Mouse (Mus musculus): ENCODE data around the gene Iqgap1. TPM values are rescaled to one million over a fixed set of nuclear protein-coding genes. Genes with fewer than 3 reads are reported as not detected.

Iqgap1 gene
- polyA plus RNA-seq, 1 experiment from 2014 or later: 40.1 TPM

DNA sequence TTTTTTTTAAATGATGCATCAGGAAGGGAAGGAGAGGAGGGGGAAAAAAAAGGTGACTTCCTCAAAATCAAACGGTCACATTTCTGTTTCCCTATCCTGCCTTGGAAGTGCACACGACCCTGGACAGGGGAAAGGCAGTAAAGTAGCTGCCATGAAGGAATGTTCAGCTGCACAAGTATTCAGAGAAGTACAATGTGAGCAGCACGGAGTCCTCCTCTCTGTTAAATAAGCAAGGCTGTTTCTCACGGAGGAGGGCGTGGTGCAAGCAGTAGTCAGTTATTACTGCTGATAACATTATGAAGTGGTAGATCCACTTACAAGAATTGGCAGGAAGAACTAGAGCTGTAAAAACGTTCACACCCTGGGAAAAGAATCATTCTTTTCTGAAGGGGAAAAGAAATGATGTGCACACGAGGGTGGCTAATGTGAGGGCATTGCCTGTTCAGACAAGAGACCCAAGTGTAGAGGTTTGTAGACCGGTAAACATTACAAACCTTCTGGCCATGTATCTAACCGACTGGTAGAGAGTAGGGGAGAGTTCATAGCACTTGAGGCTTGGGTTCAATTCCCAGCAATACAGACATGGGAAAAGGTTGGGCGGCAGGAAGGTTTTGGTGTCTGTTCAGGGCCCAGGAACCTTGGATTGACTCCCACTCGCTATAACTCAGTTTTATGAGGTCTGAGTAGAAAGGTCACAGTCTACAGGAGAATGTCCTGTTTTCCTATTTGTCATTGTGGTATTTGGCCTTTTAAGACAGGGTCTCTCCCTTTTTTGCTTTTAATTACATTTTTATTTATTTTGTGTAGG lies 1.7 kb downstream of the Iqgap1 start:
- ATAC-seq (ENCODE audit: low FRiP score): no peak
- H3K9me3 ChIP-seq (replicated peaks): no peaks in the 10 kb centered on the region
- H3K27me3 ChIP-seq: no peaks in the 10 kb centered on the region
- H3K9ac ChIP-seq: no peak overlapping the region
- H3K36me3 ChIP-seq: no peaks in the 10 kb centered on the region
- no peak overlapping the region for H3K27ac ChIP-seq
- WGBS: 82% methylated on average over 11 of the region's 11 CpGs
- H3K4me3 ChIP-seq: no peak overlapping the region
- no peaks in the 10 kb centered on the region for H3K4me1 ChIP-seq
- H3K4me2 ChIP-seq (replicated peaks): no peak overlapping the region

DNA sequence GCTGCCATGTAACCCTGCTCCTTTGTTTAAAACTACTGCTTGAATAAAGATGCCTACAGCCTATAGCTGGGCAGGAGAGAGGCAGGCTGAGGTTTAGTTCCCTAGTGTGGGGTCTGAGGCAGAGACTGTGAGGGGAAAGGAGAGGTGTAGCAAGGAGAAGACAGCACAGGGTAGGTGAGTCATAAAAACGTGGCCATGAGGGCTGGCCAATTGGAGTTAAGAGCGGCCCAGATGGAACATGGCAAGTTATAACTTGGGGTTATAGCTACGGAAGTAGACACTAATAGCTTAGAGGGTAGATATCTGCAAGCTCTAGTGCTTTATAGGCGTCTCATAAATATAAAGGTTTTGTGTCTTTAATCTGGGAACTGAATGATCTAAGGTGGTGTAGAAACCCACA lies 2.5 kb downstream of the Iqgap1 start:
- Histone ChIP-seq H3K27ac (no peak overlapping the region), H3K36me3 (no peaks in the 10 kb centered on the region), H3K9ac (no peak overlapping the region), H3K4me1 (no peaks in the 10 kb centered on the region), H3K4me3 (no peak overlapping the region), H3K4me2 (replicated peaks) (no peak overlapping the region), H3K9me3 (replicated peaks) (no peaks in the 10 kb centered on the region), H3K27me3 (no peaks in the 10 kb centered on the region)
- WGBS: 87% methylated on average over 4 of the region's 4 CpGs
- ATAC-seq (ENCODE audit: low FRiP score): no peak

DNA sequence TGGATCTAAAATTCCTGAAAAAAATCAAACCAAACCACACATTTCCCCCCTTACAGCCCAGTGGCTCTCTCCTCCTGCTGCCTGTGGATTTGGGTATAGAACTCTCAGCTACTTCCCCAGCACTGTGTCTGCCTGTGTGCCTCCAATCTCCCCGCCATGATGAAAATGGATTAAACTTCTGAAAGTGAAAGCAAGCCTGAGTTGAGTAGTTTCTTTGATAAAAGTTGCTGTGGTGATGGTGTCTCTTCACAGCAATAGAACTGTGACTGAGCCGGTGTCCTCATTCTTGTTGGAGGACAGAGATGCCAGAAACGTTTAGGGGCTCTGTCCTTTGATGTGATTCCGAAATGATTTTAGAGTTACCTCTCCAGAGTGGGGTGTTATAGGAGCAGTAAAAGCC lies 4.9 kb downstream of the Iqgap1 start:
- WGBS: 86% methylated on average over 4 of the region's 4 CpGs
- Histone ChIP-seq H3K27me3 (no peaks in the 10 kb centered on the region), H3K4me2 (replicated peaks) (no peak overlapping the region), H3K27ac (no peak overlapping the region), H3K4me1 (no peaks in the 10 kb centered on the region), H3K9me3 (replicated peaks) (no peaks in the 10 kb centered on the region), H3K4me3 (no peak overlapping the region), H3K36me3 (no peaks in the 10 kb centered on the region), H3K9ac (no peak overlapping the region)
- no peak for ATAC-seq (ENCODE audit: low FRiP score)

DNA sequence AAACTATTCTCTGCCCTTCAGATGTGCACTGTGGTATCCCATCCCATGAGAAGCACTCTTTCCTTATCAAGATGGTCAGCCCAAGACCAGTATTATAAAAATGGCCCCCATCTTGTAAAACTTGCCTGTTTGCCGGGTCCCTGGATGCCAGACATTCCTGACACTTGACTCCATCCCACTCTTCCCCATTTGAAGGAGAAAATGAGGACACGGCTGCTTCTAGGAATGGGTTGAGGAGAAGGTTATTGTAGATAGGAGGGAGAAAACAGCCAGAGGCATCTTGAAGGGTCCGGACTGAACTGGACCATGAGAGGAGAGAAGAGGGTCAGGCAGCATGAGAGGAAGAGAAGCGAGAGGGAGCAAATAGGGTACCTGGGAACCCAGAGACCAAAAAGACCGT lies 9.1 kb downstream of the Iqgap1 start:
- no peaks in the 10 kb centered on the region for H3K36me3 ChIP-seq
- no peak overlapping the region for H3K4me2 ChIP-seq (replicated peaks)
- 79% methylated on average over 5 of the region's 5 CpGs for WGBS
- no peak overlapping the region for H3K9ac ChIP-seq
- ATAC-seq (ENCODE audit: low FRiP score): no peak
- H3K9me3 ChIP-seq (replicated peaks): no peaks in the 10 kb centered on the region
- H3K4me3 ChIP-seq: no peak overlapping the region
- H3K27ac ChIP-seq: no peak overlapping the region
- no peaks in the 10 kb centered on the region for H3K4me1 ChIP-seq
- no peaks in the 10 kb centered on the region for H3K27me3 ChIP-seq

DNA sequence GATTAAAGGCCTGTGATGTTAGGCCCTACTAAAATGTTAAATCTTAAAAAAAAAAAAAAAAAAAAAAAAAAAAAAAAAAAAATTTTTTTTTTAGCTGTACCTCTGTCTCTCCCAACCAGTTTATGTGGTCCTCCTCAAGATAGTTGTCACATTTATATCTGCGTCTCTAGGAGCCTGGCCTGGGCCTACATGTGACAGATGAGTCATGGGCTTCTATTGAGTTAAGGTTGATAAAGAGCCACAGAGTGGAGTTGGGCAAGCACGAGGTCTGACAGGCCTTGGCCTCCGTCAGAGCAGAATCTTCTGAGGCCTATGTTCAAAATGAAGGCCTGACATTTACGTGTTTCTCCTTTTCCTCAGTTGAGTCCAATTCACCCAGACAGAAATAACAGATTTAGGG lies 12.4 kb downstream of the Iqgap1 start:
- no peaks in the 10 kb centered on the region for H3K9me3 ChIP-seq (replicated peaks)
- no peak overlapping the region for H3K4me3 ChIP-seq
- no peaks in the 10 kb centered on the region for H3K4me1 ChIP-seq
- no peaks in the 10 kb centered on the region for H3K27me3 ChIP-seq
- 83% methylated on average over 4 of the region's 4 CpGs for WGBS
- H3K4me2 ChIP-seq (replicated peaks): no peak overlapping the region
- H3K36me3 ChIP-seq: no peaks in the 10 kb centered on the region
- no peak overlapping the region for H3K27ac ChIP-seq
- ATAC-seq (ENCODE audit: low FRiP score): no peak
- no peak overlapping the region for H3K9ac ChIP-seq

DNA sequence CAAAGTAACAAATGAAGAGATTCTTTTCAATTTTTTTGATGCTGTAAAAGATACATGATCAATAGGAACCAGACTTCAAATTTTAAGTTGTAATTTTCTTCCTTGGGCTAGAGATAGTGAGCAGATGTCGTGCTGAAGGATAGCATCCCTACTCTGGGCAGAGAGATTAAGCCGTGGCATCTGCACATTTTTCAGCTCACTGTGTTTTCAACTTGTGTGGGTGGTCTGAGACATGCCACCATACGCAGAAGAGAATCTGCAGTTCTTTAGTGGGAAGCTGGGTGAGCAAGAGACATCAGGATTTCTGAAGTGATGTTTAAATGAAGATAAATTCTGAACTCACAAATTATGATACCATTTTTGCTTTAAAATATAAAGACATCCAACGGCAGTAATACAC lies 19.4 kb downstream of the Iqgap1 start:
- no peak overlapping the region for H3K27ac ChIP-seq
- peaks cover 14% of the 10 kb centered on the region for H3K4me1 ChIP-seq
- no peaks in the 10 kb centered on the region for H3K36me3 ChIP-seq
- 0 out of 2 replicates have a peak, but pooled peaks cover 4% of the 10 kb centered on the region for H3K27me3 ChIP-seq
- no peak for ATAC-seq (ENCODE audit: low FRiP score)
- no peak overlapping the region for H3K9ac ChIP-seq
- H3K4me2 ChIP-seq (replicated peaks): no peak overlapping the region
- 89% methylated on average over 4 of the region's 4 CpGs for WGBS
- H3K9me3 ChIP-seq (replicated peaks): no peaks in the 10 kb centered on the region
- H3K4me3 ChIP-seq: no peak overlapping the region

DNA sequence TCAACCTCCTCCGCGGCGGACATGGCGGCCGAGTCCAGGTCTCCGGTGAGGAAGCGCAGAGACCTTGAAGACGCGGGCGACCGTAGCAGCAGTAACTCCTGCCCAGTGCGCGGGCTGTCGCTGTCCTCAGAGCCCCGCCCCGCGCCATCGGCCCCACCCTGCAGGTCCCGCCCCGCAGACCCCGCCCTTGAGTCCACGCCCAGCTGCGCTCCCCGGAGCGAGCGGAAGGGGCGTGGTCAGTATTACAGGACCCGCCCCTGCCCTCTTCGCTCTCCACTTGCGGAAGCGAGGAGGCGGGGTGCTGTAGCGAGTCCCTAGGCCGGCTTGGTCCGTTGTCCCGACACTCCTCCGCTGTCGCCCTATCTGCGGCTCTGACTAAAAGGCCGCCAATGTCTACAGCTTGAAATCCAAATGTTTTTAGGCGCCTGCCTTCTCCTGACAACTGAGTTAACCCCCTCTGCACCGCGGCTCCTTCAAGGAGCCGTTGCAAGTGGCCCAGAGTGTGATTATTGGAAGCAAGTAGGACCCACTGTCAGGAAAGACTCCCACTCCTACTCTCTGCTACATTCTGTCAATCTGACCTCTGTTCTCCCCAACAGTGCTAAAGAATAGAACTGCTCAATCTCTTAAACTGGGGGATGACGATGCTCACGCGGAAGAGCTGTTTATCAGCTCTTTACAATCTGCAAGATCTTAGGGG lies 22.5 kb downstream of the Iqgap1 start:
- Histone ChIP-seq H3K4me2 (replicated peaks) (peak overlapping the region; percentile 83), H3K36me3 (peaks cover 13% of the 10 kb centered on the region), H3K4me1 (peaks cover 14% of the 10 kb centered on the region), H3K9me3 (replicated peaks) (no peaks in the 10 kb centered on the region), H3K9ac (peak overlapping the region; percentile 87), H3K4me3 (peak overlapping the region; percentile 87), H3K27me3 (0 out of 2 replicates have a peak, but pooled peaks cover 4% of the 10 kb centered on the region), H3K27ac (peak overlapping the region; percentile 73)
- ATAC-seq (ENCODE audit: low FRiP score): peak; percentile 98
- under 1% methylated on average over 47 of the region's 47 CpGs for WGBS

DNA sequence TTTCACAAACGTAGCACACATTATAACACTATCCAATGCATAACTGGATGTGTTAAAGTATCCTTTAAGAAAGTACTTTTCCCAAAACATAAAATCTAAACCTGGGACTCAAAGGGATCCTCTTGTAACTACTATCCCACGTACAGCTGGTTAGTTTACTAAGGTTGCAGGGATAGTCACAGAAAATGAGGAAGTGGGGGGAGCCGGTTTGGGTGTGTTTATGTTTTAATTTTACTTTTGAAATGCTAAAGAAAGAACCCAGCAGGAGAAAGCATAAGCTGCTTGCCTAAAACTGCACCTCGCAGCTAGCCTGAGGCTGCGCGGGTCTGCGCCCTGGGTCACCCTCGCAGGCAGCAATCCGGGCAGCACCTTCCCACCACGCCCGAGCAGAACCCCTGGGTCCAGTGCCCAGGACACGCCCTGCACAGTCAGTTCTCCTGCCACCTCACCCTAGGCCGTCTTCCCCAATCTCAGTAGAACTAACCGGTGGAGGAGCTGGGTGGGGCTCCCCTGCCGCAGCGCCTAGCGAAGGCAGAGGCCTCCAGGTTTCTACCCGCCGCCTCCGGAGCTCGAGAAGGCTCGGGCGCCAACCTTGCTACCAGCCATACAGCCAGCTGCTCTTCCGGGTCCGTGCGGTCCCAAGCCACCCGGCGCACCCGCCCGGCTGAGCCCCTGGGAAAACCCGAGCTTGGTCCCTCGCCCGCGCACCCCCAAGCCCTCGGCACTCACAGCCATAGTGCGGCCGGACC lies 23.2 kb downstream of the Iqgap1 start:
- 2% methylated on average over 37 of the region's 37 CpGs for WGBS
- ATAC-seq (ENCODE audit: low FRiP score): no peak; the same call in 1 of the 2 replicates
- H3K27ac ChIP-seq: peak overlapping the region; percentile 73

DNA sequence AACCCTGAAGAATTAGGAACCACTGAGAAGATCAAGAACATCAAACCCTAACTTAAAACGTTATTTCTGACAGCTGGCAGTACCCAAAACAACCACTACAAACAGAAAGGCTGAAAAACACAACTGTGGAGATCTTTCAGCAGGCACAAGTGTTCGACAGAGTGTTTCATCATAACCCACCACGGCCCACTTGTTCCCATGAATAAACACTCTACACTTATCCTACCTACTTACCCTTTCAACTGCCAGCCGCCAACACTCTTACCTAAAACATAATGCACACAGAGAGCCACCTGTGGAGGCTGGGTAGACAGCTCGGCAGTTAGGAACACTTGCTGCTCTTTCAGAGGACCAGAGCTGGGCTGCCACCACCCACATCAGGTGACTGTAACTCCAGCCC lies 26.5 kb downstream of the Iqgap1 start:
- Histone ChIP-seq H3K4me3 (no peak overlapping the region), H3K4me2 (replicated peaks) (no peak overlapping the region), H3K27me3 (0 out of 2 replicates have a peak, but pooled peaks cover 2% of the 10 kb centered on the region), H3K36me3 (peaks cover 32% of the 10 kb centered on the region), H3K27ac (no peak overlapping the region), H3K9ac (no peak overlapping the region), H3K4me1 (peaks cover 14% of the 10 kb centered on the region), H3K9me3 (replicated peaks) (no peaks in the 10 kb centered on the region)
- WGBS: 89% methylated on average over 5 of the region's 5 CpGs
- no peak for ATAC-seq (ENCODE audit: low FRiP score)

More for the DNA sequence above, 23.2 kb downstream of the Iqgap1 start:
- 0 out of 2 replicates have a peak, but pooled peaks cover 4% of the 10 kb centered on the region for H3K27me3 ChIP-seq
- H3K4me1 ChIP-seq: peaks cover 14% of the 10 kb centered on the region
- H3K36me3 ChIP-seq: peaks cover 20% of the 10 kb centered on the region
- H3K9me3 ChIP-seq (replicated peaks): no peaks in the 10 kb centered on the region
- peak overlapping the region; percentile 87 for H3K4me3 ChIP-seq
- H3K9ac ChIP-seq: peak overlapping the region; percentile 87
- H3K4me2 ChIP-seq (replicated peaks): peak overlapping the region; percentile 83

DNA sequence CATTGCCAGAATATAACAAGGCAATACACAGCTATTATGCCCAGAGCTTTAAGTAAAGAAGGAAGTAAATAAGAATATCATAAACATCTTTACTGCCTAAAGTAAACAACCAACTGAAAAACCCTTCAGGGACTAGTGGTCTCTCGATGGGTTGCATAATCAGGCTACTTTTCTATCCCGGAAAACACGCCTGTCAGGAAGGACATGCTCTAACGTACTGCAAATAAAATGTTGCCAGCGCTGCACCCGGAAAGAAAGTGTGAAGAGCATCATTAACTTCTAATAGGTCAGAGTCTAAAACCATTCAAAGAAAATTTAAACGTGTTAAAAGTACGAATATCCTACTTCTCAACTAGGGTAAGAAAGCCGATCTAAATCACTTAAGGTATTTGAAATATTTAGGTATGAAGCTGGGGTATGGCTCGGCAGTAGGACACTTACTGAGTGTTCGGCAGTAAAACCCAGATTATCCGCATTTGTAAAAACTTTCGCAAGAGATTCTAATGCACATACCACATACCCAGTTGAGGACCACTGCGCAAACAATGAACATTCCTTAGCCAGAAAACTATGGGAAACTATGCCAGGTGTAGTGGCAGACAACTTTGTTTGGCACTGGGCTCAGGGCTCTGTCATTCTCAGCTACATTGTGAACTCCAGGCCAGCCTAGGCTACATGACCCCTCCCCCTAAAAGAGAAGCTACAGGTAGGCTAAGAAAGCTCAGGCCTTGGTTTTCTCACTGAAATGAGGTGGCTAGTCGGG lies 28.8 kb downstream of the Iqgap1 start:
- 89% methylated on average over 15 of the region's 15 CpGs for whole genome bisulfite sequencing

DNA sequence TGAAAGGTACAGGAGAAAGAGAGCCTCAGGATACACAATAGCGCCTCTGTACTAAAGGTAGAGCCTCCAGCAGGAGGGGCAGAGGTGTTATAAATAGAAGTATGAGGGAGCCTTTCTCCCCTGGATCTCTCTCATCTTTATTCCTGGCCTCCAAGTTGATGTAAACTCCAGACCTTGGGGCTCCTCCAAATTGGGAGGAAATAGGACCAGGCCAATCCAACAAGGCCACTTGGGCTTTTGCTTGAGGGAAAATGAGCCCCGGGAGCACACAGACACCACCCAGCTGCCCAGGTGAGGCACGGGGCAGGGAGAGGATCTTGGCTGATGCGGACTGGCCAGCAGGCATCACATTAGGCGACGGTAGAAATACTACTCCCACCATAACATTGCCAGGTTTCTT lies 29.5 kb downstream of the Iqgap1 start:
- H3K9ac ChIP-seq: no peak overlapping the region
- no peaks in the 10 kb centered on the region for H3K9me3 ChIP-seq (replicated peaks)
- H3K4me3 ChIP-seq: no peak overlapping the region
- H3K27ac ChIP-seq: no peak overlapping the region
- no peak overlapping the region for H3K4me2 ChIP-seq (replicated peaks)
- H3K4me1 ChIP-seq: no peaks in the 10 kb centered on the region
- H3K27me3 ChIP-seq: no peaks in the 10 kb centered on the region
- no peak for ATAC-seq (ENCODE audit: low FRiP score)
- WGBS: 86% methylated on average over 6 of the region's 6 CpGs
- H3K36me3 ChIP-seq: peaks cover 38% of the 10 kb centered on the region

More for the DNA sequence above, 28.8 kb downstream of the Iqgap1 start:
- no peak overlapping the region for H3K4me2 ChIP-seq (replicated peaks)
- no peak for ATAC-seq (ENCODE audit: low FRiP score)
- no peak overlapping the region for H3K27ac ChIP-seq
- H3K9ac ChIP-seq: no peak overlapping the region
- H3K36me3 ChIP-seq: peaks cover 38% of the 10 kb centered on the region
- H3K27me3 ChIP-seq: no peaks in the 10 kb centered on the region
- H3K4me1 ChIP-seq: peaks cover 5% of the 10 kb centered on the region
- H3K9me3 ChIP-seq (replicated peaks): no peaks in the 10 kb centered on the region
- no peak overlapping the region for H3K4me3 ChIP-seq

Measured in hindbrain, embryonic 12.5 days (tissue).